Mouse (Mus musculus): ENCODE measurements around the gene Timp2. TPM values are rescaled to one million over a fixed set of nuclear protein-coding genes. Genes with fewer than 3 reads are reported as not detected.
A peak's percentile ranks its signal among the peaks of the same experiment; 100 is the strongest.
"Not testable (repeated sequence)": the region's sequence is repeated elsewhere in the genome, so short reads cannot be mapped to it uniquely, and the experiment has no call there.

Timp2 gene
- polyA plus RNA-seq, 1 experiment from 2014 or later: 107 TPM

- H3K4me1 ChIP-seq (ENCODE audit: insufficient read depth, low read depth, low read length): no peaks in the 10 kb centered on the region
- no peak for TF ChIP-seq EP300 (IDR thresholded peaks at IDR 0.05)
- TF ChIP-seq CTCF (IDR thresholded peaks at IDR 0.05): no peak
- no peak overlapping the region for H3K27ac ChIP-seq (ENCODE audit: low read length)
- no peaks in the 10 kb centered on the region for H3K36me3 ChIP-seq (ENCODE audit: insufficient read depth, low read length)
- no peak overlapping the region for H3K9ac ChIP-seq (replicated peaks; ENCODE audit: low read depth)
- H3K9me3 ChIP-seq (ENCODE audit: low read length): no peaks in the 10 kb centered on the region
- DNase-seq (ENCODE audit: low spot score) (no peak), ATAC-seq (no peak)
- no peak overlapping the region for H3K4me2 ChIP-seq (replicated peaks; ENCODE audit: low read depth, low read length)
- no peak overlapping the region for H3K4me3 ChIP-seq (ENCODE audit: low read depth, low read length)
- H3K27me3 ChIP-seq (replicated peaks; ENCODE audit: insufficient read depth, low read length): no peaks in the 10 kb centered on the region
- WGBS: 76% methylated on average over 7 of the region's 7 CpGs
Observed at GRCm38 (mm10) chr11:118321500-118321899, 34.0 kb downstream of the Timp2 start.

- peak; percentile 73 for DNase-seq (ENCODE audit: low spot score)
- Histone ChIP-seq H3K4me3 (ENCODE audit: low read depth, low read length) (no peak overlapping the region), H3K36me3 (ENCODE audit: insufficient read depth, low read length) (no peaks in the 10 kb centered on the region), H3K4me1 (ENCODE audit: insufficient read depth, low read depth, low read length) (no peaks in the 10 kb centered on the region), H3K4me2 (replicated peaks; ENCODE audit: low read depth, low read length) (no peak overlapping the region), H3K27ac (ENCODE audit: low read length) (no peak overlapping the region), H3K27me3 (replicated peaks; ENCODE audit: insufficient read depth, low read length) (no peaks in the 10 kb centered on the region), H3K9ac (replicated peaks; ENCODE audit: low read depth) (no peak overlapping the region), H3K9me3 (ENCODE audit: low read length) (no peaks in the 10 kb centered on the region)
- 41% methylated on average over 5 of the region's 5 CpGs for WGBS
- peak; percentile 46; the same call in 1 of the 2 replicates for TF ChIP-seq EP300 (IDR thresholded peaks at IDR 0.05)
- peak; percentile 84 for TF ChIP-seq CTCF (IDR thresholded peaks at IDR 0.05)
- peak; percentile 56 for ATAC-seq
Observed at GRCm38 (mm10) chr11:118318678-118319077, 36.9 kb downstream of the Timp2 start.

- H3K4me2 ChIP-seq (replicated peaks; ENCODE audit: low read depth, low read length): no peak overlapping the region
- peak; percentile 47; the same call in 1 of the 2 replicates for ATAC-seq
- no peak overlapping the region for H3K27ac ChIP-seq (ENCODE audit: low read length)
- TF ChIP-seq CTCF (IDR thresholded peaks at IDR 0.05) (peak; percentile 93), EP300 (IDR thresholded peaks at IDR 0.05) (no peak)
- no peaks in the 10 kb centered on the region for H3K9me3 ChIP-seq (ENCODE audit: low read length)
- no peaks in the 10 kb centered on the region for H3K27me3 ChIP-seq (replicated peaks; ENCODE audit: insufficient read depth, low read length)
- no peak overlapping the region for H3K4me3 ChIP-seq (ENCODE audit: low read depth, low read length)
- no peaks in the 10 kb centered on the region for H3K36me3 ChIP-seq (ENCODE audit: insufficient read depth, low read length)
- H3K9ac ChIP-seq (replicated peaks; ENCODE audit: low read depth): no peak overlapping the region
- 9% methylated on average over 7 of the region's 7 CpGs for WGBS
- H3K4me1 ChIP-seq (ENCODE audit: insufficient read depth, low read depth, low read length): no peaks in the 10 kb centered on the region
- DNase-seq (ENCODE audit: low spot score): peak; percentile 67
Observed at GRCm38 (mm10) chr11:118317129-118317528, 38.4 kb downstream of the Timp2 start.

- Histone ChIP-seq H3K4me3 (ENCODE audit: low read depth, low read length) (no peak overlapping the region), H3K9me3 (ENCODE audit: low read length) (no peaks in the 10 kb centered on the region), H3K4me2 (replicated peaks; ENCODE audit: low read depth, low read length) (no peak overlapping the region), H3K36me3 (ENCODE audit: insufficient read depth, low read length) (no peaks in the 10 kb centered on the region), H3K27ac (ENCODE audit: low read length) (no peak overlapping the region), H3K9ac (replicated peaks; ENCODE audit: low read depth) (no peak overlapping the region), H3K4me1 (ENCODE audit: insufficient read depth, low read depth, low read length) (no peaks in the 10 kb centered on the region), H3K27me3 (replicated peaks; ENCODE audit: insufficient read depth, low read length) (no peaks in the 10 kb centered on the region)
- ATAC-seq: no peak
- DNase-seq (ENCODE audit: low spot score): no peak
- TF ChIP-seq CTCF (IDR thresholded peaks at IDR 0.05) (no peak), EP300 (IDR thresholded peaks at IDR 0.05) (no peak)
- 83% methylated on average over 8 of the region's 8 CpGs for WGBS
Observed at GRCm38 (mm10) chr11:118316231-118316806, 39.2 kb downstream of the Timp2 start.

GRCm38 (mm10) chr11:118312132-118312723, 43.3 kb downstream of the Timp2 start:
- 53% methylated on average over 6 of the region's 6 CpGs for WGBS
- Histone ChIP-seq H3K9me3 (ENCODE audit: low read length) (no peaks in the 10 kb centered on the region), H3K27me3 (replicated peaks; ENCODE audit: insufficient read depth, low read length) (no peaks in the 10 kb centered on the region), H3K27ac (ENCODE audit: low read length) (no peak overlapping the region), H3K36me3 (ENCODE audit: insufficient read depth, low read length) (peaks cover 14% of the 10 kb centered on the region), H3K9ac (replicated peaks; ENCODE audit: low read depth) (no peak overlapping the region), H3K4me3 (ENCODE audit: low read depth, low read length) (no peak overlapping the region), H3K4me2 (replicated peaks; ENCODE audit: low read depth, low read length) (no peak overlapping the region), H3K4me1 (ENCODE audit: insufficient read depth, low read depth, low read length) (no peaks in the 10 kb centered on the region)
- no peak for TF ChIP-seq CTCF (IDR thresholded peaks at IDR 0.05)
- no peak for TF ChIP-seq EP300 (IDR thresholded peaks at IDR 0.05)
- DNase-seq (ENCODE audit: low spot score): no peak
- no peak for ATAC-seq

- not testable (repeated sequence) for ATAC-seq; H3K27ac ChIP-seq (ENCODE audit: low read length); H3K27me3 ChIP-seq (replicated peaks; ENCODE audit: insufficient read depth, low read length); H3K4me1 ChIP-seq (ENCODE audit: insufficient read depth, low read depth, low read length); H3K4me2 ChIP-seq (replicated peaks; ENCODE audit: low read depth, low read length); DNase-seq (ENCODE audit: low spot score); H3K9ac ChIP-seq (replicated peaks; ENCODE audit: low read depth); H3K9me3 ChIP-seq (ENCODE audit: low read length); H3K4me3 ChIP-seq (ENCODE audit: low read depth, low read length)
- peaks cover 21% of the 10 kb centered on the region for H3K36me3 ChIP-seq (ENCODE audit: insufficient read depth, low read length)
- 90% methylated on average over 2 of the region's 2 CpGs for WGBS
Observed at GRCm38 (mm10) chr11:118307962-118308361, 47.6 kb downstream of the Timp2 start.

- H3K4me1 ChIP-seq (ENCODE audit: insufficient read depth, low read depth, low read length); H3K9ac ChIP-seq (replicated peaks; ENCODE audit: low read depth); H3K27ac ChIP-seq (ENCODE audit: low read length); H3K4me3 ChIP-seq (ENCODE audit: low read depth, low read length); DNase-seq (ENCODE audit: low spot score); ATAC-seq; H3K4me2 ChIP-seq (replicated peaks; ENCODE audit: low read depth, low read length); H3K27me3 ChIP-seq (replicated peaks; ENCODE audit: insufficient read depth, low read length); H3K9me3 ChIP-seq (ENCODE audit: low read length): not testable (repeated sequence)
- 86% methylated on average over 4 of the region's 4 CpGs for WGBS
- peaks cover 11% of the 10 kb centered on the region; the same call in 1 of the 2 replicates for H3K36me3 ChIP-seq (ENCODE audit: insufficient read depth, low read length)
Observed at GRCm38 (mm10) chr11:118303959-118304358, 51.6 kb downstream of the Timp2 start.

Measured in lung, postnatal 0 days (tissue).